15 mouse cellular contexts compared by ENCODE assay signal in the genomic region with DNA sequence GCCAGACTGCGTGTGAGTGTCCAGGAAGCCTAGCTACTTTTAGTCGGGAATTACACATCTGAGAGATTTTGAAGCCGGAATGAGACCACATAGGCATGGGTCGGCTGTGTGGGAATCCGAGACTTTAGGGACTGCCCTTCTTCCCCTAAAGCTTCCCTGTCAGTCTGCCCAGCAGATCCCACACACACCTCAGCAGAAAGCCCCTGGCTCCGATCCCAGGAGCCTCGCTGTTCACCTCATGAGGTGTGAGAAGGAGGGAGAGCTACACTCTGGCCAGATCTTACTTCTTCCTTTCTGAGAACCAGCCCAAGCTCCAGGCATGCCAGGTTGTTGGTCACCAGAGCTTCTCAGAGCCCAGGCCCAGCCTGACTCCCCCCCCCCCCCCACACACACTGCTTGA. TPM values are rescaled to one million over a fixed set of nuclear protein-coding genes. Genes with fewer than 3 reads are reported as not detected.
DNase-seq lines count a peak whose midpoint lies in the region; ATAC-seq and TF ChIP-seq lines count a peak whose summit lies in the region.
"Had no signal": no experiment of that assay in that cellular context is flagged by ENCODE, and none has a peak within 500 bp of the region (broad histone marks: within the 10 kb centered on the region; RNA-seq: fewer than 3 reads in every experiment).

No protein-coding gene starts in this region.

- H3K27ac ChIP-seq in lung, embryonic 15.5 days = no peak overlapping the region
- H3K27ac ChIP-seq in limb, embryonic 14.5 days (replicated peaks; ENCODE audit: low read depth, low read length) = 0 out of 2 replicates have a peak overlapping the region, but pooled peaks have one; percentile 14
- H3K27ac ChIP-seq: hindbrain, embryonic 10.5 days; liver, embryonic 15.5 days; midbrain, embryonic 10.5 days had no signal

- WGBS in lung, embryonic 15.5 days = 53% methylated on average over 7 of the region's 7 CpGs
- WGBS in limb, embryonic 14.5 days = 46% methylated on average over 7 of the region's 7 CpGs

- H3K9ac ChIP-seq in lung, embryonic 15.5 days = no peak overlapping the region
- H3K9ac ChIP-seq in limb, embryonic 14.5 days (ENCODE audit: low read depth, low read length, severe bottlenecking) = no peak overlapping the region
- H3K9ac ChIP-seq: liver, embryonic 15.5 days had no signal

- TF ChIP-seq POLR2A in limb, embryonic 14.5 days (IDR thresholded peaks at IDR 0.05; ENCODE audit: borderline replicate concordance, extremely low read depth, insufficient read depth, insufficient read length) = no peak

- DNase-seq in heart, adult 18-20 months = peak; percentile 29 to 36
- no peak for DNase-seq in heart, postnatal 10 days
- DNase-seq in lung, postnatal 25 days (ENCODE audit: low spot score) = no peak
- DNase-seq in cerebellum, postnatal 14 days = peak; percentile 33 to 39
- DNase-seq in limb, embryonic 14.5 days (ENCODE audit: low spot score) = peak; percentile 25
- no peak for DNase-seq in adrenal gland, postnatal 14 days
- DNase-seq in ovary, adult 18-20 months (ENCODE audit: low spot score) = no peak
- DNase-seq: kidney, adult 9 months; thymus, postnatal 4 days had no signal

- ATAC-seq in lung, embryonic 15.5 days (ENCODE audit: borderline replicate concordance, extremely low read depth, low FRiP score, low TSS enrichment) = 0 out of 2 replicates have a peak, but pooled peaks have one; percentile 11
- no peak; the same call in 1 of the 2 replicates for ATAC-seq in limb, embryonic 14.5 days (ENCODE audit: low FRiP score, low read depth)

- no peaks in the 10 kb centered on the region for H3K36me3 ChIP-seq in lung, embryonic 15.5 days
- no peaks in the 10 kb centered on the region for H3K36me3 ChIP-seq in limb, embryonic 14.5 days (ENCODE audit: control insufficient read depth, insufficient read depth, low read length)
- H3K36me3 ChIP-seq: G1E; hindbrain, embryonic 10.5 days; liver, embryonic 15.5 days; midbrain, embryonic 10.5 days had no signal

- peaks cover 6% of the 10 kb centered on the region; the same call in 1 of the 2 replicates for H3K4me1 ChIP-seq in lung, embryonic 15.5 days
- H3K4me1 ChIP-seq in limb, embryonic 14.5 days (ENCODE audit: control insufficient read depth, insufficient read depth, low read length) = peaks cover 19% of the 10 kb centered on the region
- H3K4me1 ChIP-seq: liver, embryonic 15.5 days had no signal

- no peak overlapping the region for H3K4me2 ChIP-seq in lung, embryonic 15.5 days
- no peak overlapping the region for H3K4me2 ChIP-seq in limb, embryonic 14.5 days (replicated peaks; ENCODE audit: low read depth, low read length, severe bottlenecking)
- H3K4me2 ChIP-seq: liver, embryonic 15.5 days had no signal

- H3K9me3 ChIP-seq in lung, embryonic 15.5 days = no peaks in the 10 kb centered on the region
- no peaks in the 10 kb centered on the region for H3K9me3 ChIP-seq in limb, embryonic 14.5 days (ENCODE audit: control insufficient read depth, low read length)
- H3K9me3 ChIP-seq: G1E; hindbrain, embryonic 10.5 days; liver, embryonic 15.5 days; midbrain, embryonic 10.5 days had no signal

- intact Hi-C loops in heart, postnatal 10 days (cut with DNase I) = no loop called here

- no peak overlapping the region for H3K4me3 ChIP-seq in lung, embryonic 15.5 days
- H3K4me3 ChIP-seq in limb, embryonic 14.5 days (replicated peaks; ENCODE audit: low read length) = no peak overlapping the region
- H3K4me3 ChIP-seq: erythroblast, embryonic 14.5 days; hindbrain, embryonic 10.5 days; liver, embryonic 15.5 days; midbrain, embryonic 10.5 days had no signal

- no peaks in the 10 kb centered on the region for H3K27me3 ChIP-seq in lung, embryonic 15.5 days
- no peaks in the 10 kb centered on the region for H3K27me3 ChIP-seq in limb, embryonic 14.5 days (ENCODE audit: control insufficient read depth, insufficient read depth, low read length)

RNA-seq across cellular contexts. Expression of a gene that starts 38.2 kb away (rescaled TPM):
- total RNA-seq in heart, adult 18-20 months (2021) = 1 to 10 TPM; 1.7 to 3.1 TPM
- 1 to 10 TPM; 1.6 to 2.9 TPM for total RNA-seq in heart, postnatal 10 days (2021)
- 1.9 and 2.8 TPM in 2 replicates for polyA plus RNA-seq in lung, embryonic 15.5 days (2015; fragmentation: Nextera tagmentation; extraction: Ambion mirVana)
- 1.4 and 1.8 TPM in 2 replicates for polyA plus RNA-seq in limb, embryonic 14.5 days (2012; rRNA removed)
- polyA plus RNA-seq in limb, embryonic 14.5 days (2014; fragmentation: Nextera tagmentation; extraction: Ambion mirVana) = 1.5 and 2.6 TPM in 2 replicates
- total RNA-seq in adrenal gland, postnatal 14 days (2021) = 4.1 and 4.3 TPM in 2 replicates
- polyA plus RNA-seq: G1E had no signal

RNA-seq across cellular contexts. Expression of a gene that starts 54.5 kb away (rescaled TPM):
- 1 to 10 TPM; 5.5 to 7.3 TPM for total RNA-seq in heart, adult 18-20 months (2021)
- 10 to 100 TPM; 10.8 to 11.3 TPM for total RNA-seq in heart, postnatal 10 days (2021)
- 8.5 and 8.7 TPM in 2 replicates for polyA plus RNA-seq in lung, embryonic 15.5 days (2015; fragmentation: Nextera tagmentation; extraction: Ambion mirVana)
- 8.6 and 9.8 TPM in 2 replicates for polyA plus RNA-seq in limb, embryonic 14.5 days (2012; rRNA removed)
- 10.6 and 11.4 TPM in 2 replicates for polyA plus RNA-seq in limb, embryonic 14.5 days (2014; fragmentation: Nextera tagmentation; extraction: Ambion mirVana)
- 16.4 and 17.0 TPM in 2 replicates for total RNA-seq in adrenal gland, postnatal 14 days (2021)

Comparison
In these comparisons a context has a peak if more than half of its experiments do, and no peak if none do; other contexts are left out.
1. DNase-seq: peak in heart, adult 18-20 months (2 of 2), cerebellum, postnatal 14 days (2 of 2) and limb, embryonic 14.5 days (single experiment); none in heart, postnatal 10 days (0 of 2), lung, postnatal 25 days (single experiment), adrenal gland, postnatal 14 days (single experiment) and ovary, adult 18-20 months (single experiment).